Mouse (Mus musculus) olfactory bulb, adult 2 months (tissue): ENCODE measurements around the gene Atg2a.

ENCODE experiments used
- CTCF ChIP-seq: fragments of 200-500 bp; IDR thresholded peaks from 2 replicates; pipeline ENCODE4 v1.5.1; 2012; ENCODE audit warnings: low read depth, mild to moderate bottlenecking, low read length, moderate library complexity; ENCODE audit not compliant: insufficient read depth
- POLR2A ChIP-seq: fragments of 200-500 bp; IDR thresholded peaks from 2 replicates; pipeline ENCODE4 v1.6.1; 2012; ENCODE audit warnings: mild to moderate bottlenecking, low read depth, low read length, moderate library complexity; ENCODE audit not compliant: insufficient read depth

DNA sequence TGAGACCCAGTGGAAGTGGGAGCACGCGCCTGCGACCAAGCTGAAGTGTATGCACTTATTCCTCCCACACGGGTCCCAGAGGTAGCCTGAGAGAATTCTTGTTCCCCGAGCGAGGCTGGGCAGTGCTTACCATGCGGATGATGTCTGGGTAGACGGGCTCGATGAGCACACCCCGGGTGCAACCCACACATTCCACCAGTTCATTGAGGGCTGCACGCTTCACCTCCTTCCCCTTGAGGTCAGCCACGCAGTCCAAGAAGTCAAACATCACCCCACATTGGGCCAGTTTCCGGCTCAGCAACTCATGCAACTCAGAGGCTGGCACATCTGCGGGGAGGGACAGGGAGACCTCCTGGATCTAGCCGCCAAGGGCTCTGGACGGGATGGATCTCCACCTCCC lies 7.8 kb upstream of the Atg2a start:
- TF ChIP-seq POLR2A = no peak
- TF ChIP-seq CTCF = no peak
